In genomic region chr1:64080263-64080662, GRCm38 (mm10) we compare ENCODE assay signal across 15 mouse cellular contexts.
"Had no signal": no experiment of that assay in that cellular context is flagged by ENCODE, and none has a peak within 500 bp of the region (broad histone marks: within the 10 kb centered on the region; RNA-seq: fewer than 3 reads in every experiment).

No protein-coding gene starts in this region.

- DNase-seq: kidney, adult 18-20 months; kidney, postnatal 10 days; kidney, postnatal 4 days; layer of hippocampus, postnatal 36 days; left cerebral cortex, postnatal 4 days; lung, adult 2 months; lung, postnatal 14 days; midbrain, embryonic 14.5 days; retina, postnatal 1 day; right cerebral cortex, postnatal 4 days; thymus, postnatal 4 days had no signal

- H3K27me3 ChIP-seq: limb, embryonic 13.5 days; neural tube, embryonic 12.5 days had no signal

- H3K4me3 ChIP-seq: limb, embryonic 13.5 days; midbrain, embryonic 10.5 days; neural tube, embryonic 12.5 days had no signal

- H3K4me2 ChIP-seq: limb, embryonic 13.5 days; neural tube, embryonic 12.5 days had no signal

- H3K9me3 ChIP-seq: limb, embryonic 13.5 days; midbrain, embryonic 10.5 days; neural tube, embryonic 12.5 days had no signal

- H3K9ac ChIP-seq: limb, embryonic 13.5 days; liver, embryonic 14.5 days; neural tube, embryonic 12.5 days had no signal

- H3K27ac ChIP-seq: limb, embryonic 13.5 days; liver, embryonic 14.5 days; midbrain, embryonic 10.5 days; neural tube, embryonic 12.5 days had no signal
